Mouse (Mus musculus) bone marrow, adult 2 months (tissue): ENCODE measurements around the gene Ptcd2.

Source experiments
- CTCF ChIP-seq: fragments of 200-500 bp; IDR thresholded peaks from 2 replicates; pipeline ENCODE4 v1.5.1; 2011; ENCODE audit warnings: low read length, control low read depth; ENCODE audit not compliant: control insufficient read depth, insufficient read depth
- POLR2A ChIP-seq: fragments of 200-500 bp; IDR thresholded peaks from 2 replicates; pipeline ENCODE4 v1.6.1; 2011; ENCODE audit warnings: low read depth, mild to moderate bottlenecking, control low read depth, low read length, borderline replicate concordance; ENCODE audit not compliant: control insufficient read depth

DNA sequence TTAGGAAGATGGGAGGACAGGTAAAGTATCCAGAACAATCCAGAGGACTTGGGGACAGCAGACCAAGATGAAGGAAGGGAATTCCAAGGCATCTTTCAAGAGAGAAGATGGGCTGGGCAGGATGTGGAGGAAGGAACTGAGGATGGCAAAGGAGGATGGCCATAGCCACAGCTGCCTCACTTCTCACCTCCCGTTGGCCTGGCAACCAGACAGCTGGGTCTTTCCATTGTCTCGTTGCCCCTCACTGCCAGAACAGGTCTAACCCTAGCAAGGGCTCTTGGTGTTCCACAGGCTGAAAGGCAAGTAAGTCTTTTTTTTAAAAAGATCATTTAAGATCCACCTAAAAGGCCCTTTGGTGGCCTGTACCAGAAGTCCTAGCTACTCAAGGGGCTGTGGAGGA lies 59.3 kb downstream of the Ptcd2 start:
- TF ChIP-seq CTCF (no peak), POLR2A (no peak)
